Mouse (Mus musculus) layer of hippocampus, postnatal 36 days (tissue): ENCODE measurements at regions not wholly inside any gene's neighbourhood (a gene's known extent, or its start where the extent isn't known, plus 50 kb on each side); places are given as distances from the start of the nearest gene placed in this dataset.
"Not testable (repeated sequence)": the region's sequence is repeated elsewhere in the genome, so short reads cannot be mapped to it uniquely, and the experiment has no call there.

Experiments
- DNase-seq, 2 experiments: peaks; one replicate each; pipeline ENCODE4 v3.0.0; 2022

GRCm38 (mm10) chr3:50639907-50640323 is 196.5 kb upstream of the Slc7a11 start:
- no peak for DNase-seq

GRCm38 (mm10) chr3:50634457-50635075 is 191.2 kb upstream of the Slc7a11 start:
- no peak for DNase-seq

GRCm38 (mm10) chr3:50631286-50631685 is 187.9 kb upstream of the Slc7a11 start:
- no peak for DNase-seq

- no peak for DNase-seq
Observed at GRCm38 (mm10) chr3:50628092-50628696, 184.8 kb upstream of the Slc7a11 start.

GRCm38 (mm10) chr3:50621176-50621575 is 177.8 kb upstream of the Slc7a11 start:
- not testable (repeated sequence) for DNase-seq

- no peak for DNase-seq
Observed at GRCm38 (mm10) chr3:50619061-50619460, 175.6 kb upstream of the Slc7a11 start.

GRCm38 (mm10) chr3:50615384-50616285 is 172.2 kb upstream of the Slc7a11 start:
- DNase-seq: no peak

GRCm38 (mm10) chr3:50613011-50613410 is 169.6 kb upstream of the Slc7a11 start:
- DNase-seq: no peak

- DNase-seq: no peak
Observed at GRCm38 (mm10) chr3:50609341-50610012, 166.1 kb upstream of the Slc7a11 start.

- no peak for DNase-seq
Observed at GRCm38 (mm10) chr3:50607736-50608135, 164.3 kb upstream of the Slc7a11 start.

GRCm38 (mm10) chr3:50606986-50607385 is 163.6 kb upstream of the Slc7a11 start:
- no peak for DNase-seq

- no peak for DNase-seq
Observed at GRCm38 (mm10) chr3:50605750-50606149, 162.3 kb upstream of the Slc7a11 start.

- no peak for DNase-seq
Observed at GRCm38 (mm10) chr3:50603182-50603581, 159.8 kb upstream of the Slc7a11 start.

GRCm38 (mm10) chr3:50595732-50596131 is 152.3 kb upstream of the Slc7a11 start:
- DNase-seq: no peak

GRCm38 (mm10) chr3:50584323-50584722 is 140.9 kb upstream of the Slc7a11 start:
- DNase-seq: no peak

- DNase-seq: no peak
Observed at GRCm38 (mm10) chr3:50583475-50583874, 140.1 kb upstream of the Slc7a11 start.

- no peak for DNase-seq
Observed at GRCm38 (mm10) chr3:50574388-50574787, 131.0 kb upstream of the Slc7a11 start.

GRCm38 (mm10) chr3:50570027-50570426 is 126.6 kb upstream of the Slc7a11 start:
- no peak for DNase-seq

GRCm38 (mm10) chr3:50569565-50569964 is 126.2 kb upstream of the Slc7a11 start:
- no peak for DNase-seq

GRCm38 (mm10) chr3:50554150-50554549 is 110.7 kb upstream of the Slc7a11 start:
- DNase-seq: no peak

GRCm38 (mm10) chr3:50548568-50548967 is 105.2 kb upstream of the Slc7a11 start:
- DNase-seq: no peak

- DNase-seq: no peak
Observed at GRCm38 (mm10) chr3:50530654-50531053, 87.2 kb upstream of the Slc7a11 start.

GRCm38 (mm10) chr3:50524006-50524405 is 80.6 kb upstream of the Slc7a11 start:
- DNase-seq: no peak
